Mouse (Mus musculus): ENCODE data around the gene Sh2d3c. TPM values are rescaled to one million over a fixed set of nuclear protein-coding genes. Genes with fewer than 3 reads are reported as not detected.

Sh2d3c gene
- total and polyA plus RNA-seq, 3 experiments: 27.1 to 52.8 (median 28.9) TPM

DNA sequence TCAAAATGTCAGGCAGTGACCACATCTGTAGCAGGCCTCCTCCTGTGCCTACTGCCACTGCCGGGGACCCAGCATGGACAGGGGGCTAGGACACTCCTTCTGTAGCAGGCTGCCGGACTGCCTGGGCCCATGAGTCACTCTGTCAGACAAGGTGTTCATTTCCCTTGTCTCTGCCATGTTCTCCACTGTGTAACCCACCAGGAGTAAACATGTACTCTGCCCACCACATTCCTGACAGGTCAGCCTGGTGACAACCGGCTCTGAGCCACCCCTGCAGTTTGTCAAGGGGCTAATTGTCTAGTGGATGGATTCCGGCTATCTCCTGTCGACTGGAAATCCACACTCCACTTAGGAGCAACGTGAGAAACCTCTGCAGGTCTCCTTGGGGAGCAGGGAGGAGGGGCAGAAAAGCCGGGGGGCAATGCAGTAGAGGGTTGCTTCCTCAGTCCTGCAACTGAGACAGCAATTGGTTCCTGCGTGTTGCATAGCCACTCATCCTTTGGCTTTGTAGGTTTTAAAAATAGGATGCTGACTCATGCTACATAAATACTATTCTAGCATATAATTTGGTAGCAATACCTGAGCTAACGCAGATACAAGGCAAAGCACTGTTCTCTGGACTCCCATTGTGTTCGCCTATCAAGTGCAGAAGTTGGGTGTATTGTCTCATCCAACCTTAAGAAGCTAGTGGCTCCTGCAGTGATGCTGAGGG, 77.6 kb downstream of the Sh2d3c start:
- H3K4me3 ChIP-seq: no peak overlapping the region
- no peaks in the 10 kb centered on the region for H3K79me2 ChIP-seq (replicated peaks; ENCODE audit: control insufficient read depth, insufficient read depth, low read length)
- no peak for DNase-seq
- no peak overlapping the region for H3K27ac ChIP-seq
- TF ChIP-seq POLR2A (IDR thresholded peaks at IDR 0.05; ENCODE audit: insufficient read depth, low read depth, low read length) (no peak), EP300 (IDR thresholded peaks at IDR 0.05; ENCODE audit: insufficient read depth, low read depth, low read length) (no peak), CTCF (IDR thresholded peaks at IDR 0.05) (no peak)
- H3K27me3 ChIP-seq (ENCODE audit: control insufficient read depth, insufficient read depth, low read length): no peaks in the 10 kb centered on the region
- intact Hi-C loops (cut with DNase I): no loop called here
- H3K9ac ChIP-seq (ENCODE audit: low read depth, low read length): no peak overlapping the region
- 63% methylated on average over 10 of the region's 10 CpGs for WGBS
- H3K36me3 ChIP-seq (ENCODE audit: control insufficient read depth, insufficient read depth, low read length): no peaks in the 10 kb centered on the region
- peaks cover 3% of the 10 kb centered on the region for H3K4me1 ChIP-seq (ENCODE audit: control insufficient read depth, insufficient read depth, low read length)

Small RNA genes lying within 50 kb of the gene (microRNA-seq; reads per million reads assigned to microRNA genes)
- 0 reads per million in 2 experiments for gene Gm47291
- gene Mir2861: 0 reads per million in 2 experiments
- gene Mir3960: 0 reads per million in 2 experiments
- gene Mir8093: 0 reads per million in 2 experiments

Other genes starting within 250 kb of the Sh2d3c start
- 1 to 10 TPM; 7.0 to 7.1 TPM for gene Fam102a, start 185.7 kb upstream of the Sh2d3c start, total RNA-seq (2021)
- 9.2 and 10.6 TPM in 2 replicates for gene Fam102a, start 185.7 kb upstream of the Sh2d3c start, polyA plus RNA-seq (2012; rRNA removed)
- 10 to 100 TPM; 17.4 to 18.0 TPM for gene Dpm2, start 150.2 kb upstream of the Sh2d3c start, total RNA-seq (2021)
- 65.3 and 69.2 TPM in 2 replicates for gene Dpm2, start 150.2 kb upstream of the Sh2d3c start, polyA plus RNA-seq (2012; rRNA removed)
- not detected for gene Pip5kl1, start 146.3 kb upstream of the Sh2d3c start, total RNA-seq (2021)
- gene Pip5kl1, start 146.3 kb upstream of the Sh2d3c start, polyA plus RNA-seq (2012; rRNA removed): 0.25 TPM in 1 of 2 replicates, not detected in the other
- not detected for gene 9430097D07Rik, start 145.4 kb upstream of the Sh2d3c start, total RNA-seq (2021)
- gene 9430097D07Rik, start 145.4 kb upstream of the Sh2d3c start, polyA plus RNA-seq (2012; rRNA removed): not detected in 2 replicates
- 10 to 100 TPM; 16.2 to 17.8 TPM for gene St6galnac4, start 134.0 kb upstream of the Sh2d3c start, total RNA-seq (2021)
- gene St6galnac4, start 134.0 kb upstream of the Sh2d3c start, polyA plus RNA-seq (2012; rRNA removed): 25.2 and 28.6 TPM in 2 replicates
- gene St6galnac6, start 121.3 kb upstream of the Sh2d3c start, total RNA-seq (2021): 100 to 1,000 TPM; 107 to 125 TPM
- 129 and 174 TPM in 2 replicates for gene St6galnac6, start 121.3 kb upstream of the Sh2d3c start, polyA plus RNA-seq (2012; rRNA removed)
- gene Ak1, start 99.3 kb upstream of the Sh2d3c start, total RNA-seq (2021): 100 to 1,000 TPM; 606 to 670 TPM
- gene Ak1, start 99.3 kb upstream of the Sh2d3c start, polyA plus RNA-seq (2012; rRNA removed): 584 and 623 TPM in 2 replicates
- gene Eng, start 74.5 kb upstream of the Sh2d3c start, total RNA-seq (2021): 100 to 1,000 TPM; 113 to 122 TPM
- gene Eng, start 74.5 kb upstream of the Sh2d3c start, polyA plus RNA-seq (2012; rRNA removed): 230 and 239 TPM in 2 replicates
- 1 to 10 TPM; 4.6 to 5.7 TPM for gene Fpgs, start 16.9 kb upstream of the Sh2d3c start, total RNA-seq (2021)
- gene Fpgs, start 16.9 kb upstream of the Sh2d3c start, polyA plus RNA-seq (2012; rRNA removed): 17.8 and 18.0 TPM in 2 replicates
- gene Cdk9, start 8.0 kb upstream of the Sh2d3c start, total RNA-seq (2021): 10 to 100 TPM; 21.0 to 25.3 TPM
- 42.3 and 49.3 TPM in 2 replicates for gene Cdk9, start 8.0 kb upstream of the Sh2d3c start, polyA plus RNA-seq (2012; rRNA removed)
- gene 6330409D20Rik, start 20.0 kb downstream of the Sh2d3c start, total RNA-seq (2021): not detected
- gene 6330409D20Rik, start 20.0 kb downstream of the Sh2d3c start, polyA plus RNA-seq (2012; rRNA removed): not detected in 2 replicates
- gene Tor2a, start 36.2 kb downstream of the Sh2d3c start, total RNA-seq (2021): 1 to 10 TPM; 8.2 to 9.4 TPM
- 19.4 and 22.2 TPM in 2 replicates for gene Tor2a, start 36.2 kb downstream of the Sh2d3c start, polyA plus RNA-seq (2012; rRNA removed)
- under 1 TPM; 0.10 to 0.11 TPM for gene Ttc16, start 54.6 kb downstream of the Sh2d3c start, total RNA-seq (2021)
- 0.61 and 0.98 TPM in 2 replicates for gene Ttc16, start 54.6 kb downstream of the Sh2d3c start, polyA plus RNA-seq (2012; rRNA removed)
- 1 to 10 TPM; 2.4 to 4.2 TPM for gene Ptrh1, start 54.7 kb downstream of the Sh2d3c start, total RNA-seq (2021)
- gene Ptrh1, start 54.7 kb downstream of the Sh2d3c start, polyA plus RNA-seq (2012; rRNA removed): 2.2 and 3.3 TPM in 2 replicates
- not detected for gene Cfap157, start 63.4 kb downstream of the Sh2d3c start, total RNA-seq (2021)
- gene Cfap157, start 63.4 kb downstream of the Sh2d3c start, polyA plus RNA-seq (2012; rRNA removed): 0.12 TPM in 1 of 2 replicates, not detected in the other
- gene Stxbp1, start 126.2 kb downstream of the Sh2d3c start, total RNA-seq (2021): 10 to 100 TPM in 1 of 2 experiments, 1 to 10 TPM in 1; 9.8 to 11.4 TPM
- gene Stxbp1, start 126.2 kb downstream of the Sh2d3c start, polyA plus RNA-seq (2012; rRNA removed): 14.4 and 15.6 TPM in 2 replicates
- 10 to 100 TPM; 19.5 to 20.0 TPM for gene Fam129b, start 155.1 kb downstream of the Sh2d3c start, total RNA-seq (2021)
- gene Fam129b, start 155.1 kb downstream of the Sh2d3c start, polyA plus RNA-seq (2012; rRNA removed): 21.0 and 21.5 TPM in 2 replicates
- gene Rpl12, start 240.5 kb downstream of the Sh2d3c start, total RNA-seq (2021): 10 to 100 TPM; 60.6 to 64.0 TPM
- 150 and 174 TPM in 2 replicates for gene Rpl12, start 240.5 kb downstream of the Sh2d3c start, polyA plus RNA-seq (2012; rRNA removed)
- 10 to 100 TPM; 12.6 to 16.3 TPM for gene Lrsam1, start 240.6 kb downstream of the Sh2d3c start, total RNA-seq (2021)
- gene Lrsam1, start 240.6 kb downstream of the Sh2d3c start, polyA plus RNA-seq (2012; rRNA removed): 11.4 and 14.8 TPM in 2 replicates